Mouse (Mus musculus) intestine, postnatal 0 days (tissue): ENCODE results near the gene Kif26b. TPM values are rescaled to one million over a fixed set of nuclear protein-coding genes. Genes with fewer than 3 reads are reported as not detected.

Experiments used
- ATAC-seq: fragments of 200-750 bp; cut with Nextera tagmentation; 2 replicates; pipeline ENCODE4 v1.8.0; 2017; ENCODE audit warnings: mild to moderate bottlenecking, moderate TSS enrichment, moderate library complexity
- H3K27ac ChIP-seq: fragments of 300-500 bp; sonication (generic); 2 replicates; pipeline ENCODE4 v1.5.1; 2014; ENCODE audit warnings: mild to moderate bottlenecking, low read depth, low read length, moderate library complexity
- H3K27me3 ChIP-seq: fragments of 300-500 bp; sonication (generic); replicated peaks from 2 replicates; pipeline ENCODE4 v1.6.1; 2014; ENCODE audit warnings: low read length, mixed read lengths; ENCODE audit not compliant: control insufficient read depth, insufficient read depth
- H3K36me3 ChIP-seq: fragments of 300-500 bp; sonication (generic); 2 replicates; pipeline ENCODE4 v1.6.1; 2014; ENCODE audit warnings: mild to moderate bottlenecking, moderate library complexity; ENCODE audit not compliant: control insufficient read depth, insufficient read depth
- H3K4me1 ChIP-seq: fragments of 300-500 bp; sonication (generic); replicated peaks from 2 replicates; pipeline ENCODE4 v1.6.1; 2014; ENCODE audit warnings: antibody characterized with exemption, low read length, mixed read lengths; ENCODE audit not compliant: control insufficient read depth, insufficient read depth
- H3K4me2 ChIP-seq: fragments of 300-500 bp; sonication (generic); replicated peaks from 2 replicates; pipeline ENCODE4 v1.6.1; 2014; ENCODE audit warnings: low read depth, mild to moderate bottlenecking, moderate library complexity
- H3K4me3 ChIP-seq: fragments of 300-500 bp; sonication (generic); 2 replicates; pipeline ENCODE4 v1.5.1; 2014; ENCODE audit warnings: low read depth, low read length
- H3K9ac ChIP-seq: fragments of 300-500 bp; sonication (generic); 2 replicates; pipeline ENCODE4 v1.6.1; 2014; ENCODE audit warnings: mild to moderate bottlenecking, low read depth, low read length
- H3K9me3 ChIP-seq: fragments of 300-500 bp; sonication (generic); 2 replicates; pipeline ENCODE4 v1.6.1; 2016; ENCODE audit warnings: mixed run types; ENCODE audit not compliant: control insufficient read depth
- CTCF ChIP-seq: sonication (generic); IDR thresholded peaks from 2 replicates; pipeline ENCODE4 v1.5.1; 2016; ENCODE audit warnings: low read depth, mild to moderate bottlenecking, control low read depth, antibody characterized with exemption, moderate library complexity
- WGBS: fragments of 180-500 bp; shearing (Covaris S2); extraction: QIAGEN DNeasy Blood & Tissue Kit; methylation state at CpG from one replicate; pipeline ENCODE4 v1.1.7; 2014; 5-methylcytosine and 5-hydroxymethylcytosine counted together
- polyA plus RNA-seq: library from polyadenylated mRNA; unstranded; fragments of >200 nt; fragmentation: Nextera tagmentation; extraction: Ambion mirVana; gene quantifications from 2 replicates; pipeline ENCODE4 v1.2.1, GENCODE M21; 2015

Gene Kif26b
- polyA plus RNA-seq, 1 experiment from 2014 or later, result 0.57 TPM

GRCm38 (mm10) chr1:178836998-178837397 is 308.1 kb downstream of the Kif26b start:
- Histone ChIP-seq H3K4me1 (no peaks in the 10 kb centered on the region), H3K27me3 (no peaks in the 10 kb centered on the region), H3K4me3 (no peak overlapping the region), H3K9me3 (no peaks in the 10 kb centered on the region), H3K36me3 (no peaks in the 10 kb centered on the region), H3K27ac (no peak overlapping the region), H3K4me2 (no peak overlapping the region), H3K9ac (no peak overlapping the region)
- ATAC-seq, result no peak
- 78% methylated on average over 1 of the region's 1 CpGs for WGBS
- no peak for TF ChIP-seq CTCF

- H3K9ac ChIP-seq, result no peak overlapping the region
- no peak for TF ChIP-seq CTCF
- no peak for ATAC-seq
Observed at GRCm38 (mm10) chr1:178838696-178839320, 309.9 kb downstream of the Kif26b start.

GRCm38 (mm10) chr1:178840311-178840710 is 311.4 kb downstream of the Kif26b start:
- 67% methylated on average over 7 of the region's 7 CpGs for WGBS
- no peak for TF ChIP-seq CTCF
- ATAC-seq, result no peak
- no peaks in the 10 kb centered on the region for H3K4me1 ChIP-seq
- H3K9me3 ChIP-seq, result no peaks in the 10 kb centered on the region
- H3K9ac ChIP-seq, result no peak overlapping the region
- no peak overlapping the region for H3K27ac ChIP-seq
- H3K36me3 ChIP-seq, result no peaks in the 10 kb centered on the region
- no peak overlapping the region for H3K4me2 ChIP-seq
- H3K4me3 ChIP-seq, result no peak overlapping the region
- no peaks in the 10 kb centered on the region for H3K27me3 ChIP-seq

More at GRCm38 (mm10) chr1:178838696-178839320, 309.9 kb downstream of the Kif26b start:
- Histone ChIP-seq H3K36me3 (no peaks in the 10 kb centered on the region), H3K27ac (no peak overlapping the region), H3K4me2 (no peak overlapping the region), H3K9me3 (no peaks in the 10 kb centered on the region), H3K27me3 (no peaks in the 10 kb centered on the region), H3K4me1 (no peaks in the 10 kb centered on the region), H3K4me3 (no peak overlapping the region)
- 70% methylated on average over 10 of the region's 10 CpGs for WGBS

GRCm38 (mm10) chr1:178844839-178845238 is 315.9 kb downstream of the Kif26b start:
- H3K27ac ChIP-seq, result no peak overlapping the region
- no peaks in the 10 kb centered on the region for H3K36me3 ChIP-seq
- no peaks in the 10 kb centered on the region for H3K9me3 ChIP-seq
- H3K4me3 ChIP-seq, result no peak overlapping the region
- no peaks in the 10 kb centered on the region for H3K27me3 ChIP-seq
- H3K9ac ChIP-seq, result no peak overlapping the region
- ATAC-seq, result no peak
- no peaks in the 10 kb centered on the region for H3K4me1 ChIP-seq
- no peak overlapping the region for H3K4me2 ChIP-seq
- WGBS, result 80% methylated on average over 6 of the region's 6 CpGs
- no peak for TF ChIP-seq CTCF

- no peak for TF ChIP-seq CTCF
- 74% methylated on average over 5 of the region's 5 CpGs for WGBS
- no peak overlapping the region for H3K4me2 ChIP-seq
- H3K27me3 ChIP-seq, result no peaks in the 10 kb centered on the region
- H3K27ac ChIP-seq, result no peak overlapping the region
- no peaks in the 10 kb centered on the region for H3K9me3 ChIP-seq
- H3K4me1 ChIP-seq, result no peaks in the 10 kb centered on the region
- H3K4me3 ChIP-seq, result no peak overlapping the region
- ATAC-seq, result no peak
- no peaks in the 10 kb centered on the region for H3K36me3 ChIP-seq
- no peak overlapping the region for H3K9ac ChIP-seq
Observed at GRCm38 (mm10) chr1:178847569-178847968, 318.6 kb downstream of the Kif26b start.

DNA sequence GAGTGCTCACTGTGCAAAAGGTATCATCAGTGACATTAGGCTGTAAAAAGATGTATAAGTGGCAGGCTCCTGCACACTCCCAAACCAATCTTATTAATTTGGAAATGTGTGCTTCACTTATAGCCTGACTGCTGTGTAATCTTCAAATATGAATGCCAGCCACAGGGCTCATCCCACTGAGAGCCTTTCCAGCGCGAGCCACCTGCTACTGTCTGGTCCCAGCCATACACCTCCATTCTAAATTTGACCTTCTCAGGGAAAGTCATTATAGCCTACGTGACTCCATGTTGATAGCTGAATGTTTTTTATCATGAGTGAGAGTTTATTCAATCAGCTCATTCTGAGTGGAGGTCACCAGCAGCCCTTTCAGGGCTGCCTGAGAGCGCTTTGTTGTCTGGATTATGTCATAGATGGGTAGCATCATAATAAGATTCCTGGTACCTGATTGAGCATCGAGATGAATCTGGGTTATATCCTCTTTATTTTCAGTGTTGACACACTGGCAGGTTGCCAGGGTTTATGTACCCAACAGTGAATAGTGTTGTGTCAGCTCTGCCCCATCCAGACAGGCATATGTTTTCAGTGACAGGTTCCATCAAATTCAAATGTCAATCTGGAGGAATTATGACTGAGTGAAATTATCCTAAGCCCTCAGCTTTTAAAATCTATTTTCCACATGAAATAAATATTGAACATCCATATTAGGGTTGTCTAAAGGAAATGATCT is 319.6 kb downstream of the Kif26b start:
- Histone ChIP-seq H3K9ac (no peak overlapping the region), H3K4me1 (no peaks in the 10 kb centered on the region), H3K4me2 (no peak overlapping the region), H3K4me3 (no peak overlapping the region), H3K9me3 (no peaks in the 10 kb centered on the region), H3K27ac (no peak overlapping the region), H3K27me3 (no peaks in the 10 kb centered on the region), H3K36me3 (no peaks in the 10 kb centered on the region)
- TF ChIP-seq CTCF, result no peak
- 69% methylated on average over 5 of the region's 5 CpGs for WGBS
- no peak for ATAC-seq
